Mouse (Mus musculus): Measurements from ENCODE around the gene Tnrc18. TPM values are rescaled to one million over a fixed set of nuclear protein-coding genes. Genes with fewer than 3 reads are reported as not detected.

Gene Tnrc18
- polyA plus RNA-seq, 1 experiment = 0.97 TPM

- H3K36me3 ChIP-seq (ENCODE audit: control insufficient read depth) = peaks cover 42% of the 10 kb centered on the region
- H3K4me3 ChIP-seq (replicated peaks) = no peak overlapping the region
- H3K4me1 ChIP-seq (ENCODE audit: control insufficient read depth) = peaks cover 16% of the 10 kb centered on the region
- H3K9me3 ChIP-seq (ENCODE audit: control insufficient read depth, low read length) = no peaks in the 10 kb centered on the region
- no peaks in the 10 kb centered on the region for H3K27me3 ChIP-seq (ENCODE audit: control insufficient read depth)
- no peak for TF ChIP-seq GATA1 (IDR thresholded peaks at IDR 0.05; ENCODE audit: low read length)
- TF ChIP-seq TAL1 (IDR thresholded peaks at IDR 0.05; ENCODE audit: low read length) = no peak
Observed at GRCm38 (mm10) chr5:142774771-142775170, 42.7 kb downstream of the Tnrc18 start.

- peaks cover 16% of the 10 kb centered on the region for H3K4me1 ChIP-seq (ENCODE audit: control insufficient read depth)
- H3K9me3 ChIP-seq (ENCODE audit: control insufficient read depth, low read length) = no peaks in the 10 kb centered on the region
- peaks cover 46% of the 10 kb centered on the region for H3K36me3 ChIP-seq (ENCODE audit: control insufficient read depth)
- no peaks in the 10 kb centered on the region for H3K27me3 ChIP-seq (ENCODE audit: control insufficient read depth)
- H3K4me3 ChIP-seq (replicated peaks) = peak overlapping the region; percentile 35
- TF ChIP-seq GATA1 (IDR thresholded peaks at IDR 0.05; ENCODE audit: low read length) = no peak
- TF ChIP-seq TAL1 (IDR thresholded peaks at IDR 0.05; ENCODE audit: low read length) = no peak
Observed at GRCm38 (mm10) chr5:142771964-142772363, 45.5 kb downstream of the Tnrc18 start.

GRCm38 (mm10) chr5:142771034-142771433 is 46.4 kb downstream of the Tnrc18 start:
- H3K4me1 ChIP-seq (ENCODE audit: control insufficient read depth) = peaks cover 16% of the 10 kb centered on the region
- peak overlapping the region; percentile 35 for H3K4me3 ChIP-seq (replicated peaks)
- peaks cover 40% of the 10 kb centered on the region for H3K36me3 ChIP-seq (ENCODE audit: control insufficient read depth)
- no peaks in the 10 kb centered on the region for H3K27me3 ChIP-seq (ENCODE audit: control insufficient read depth)
- TF ChIP-seq TAL1 (IDR thresholded peaks at IDR 0.05; ENCODE audit: low read length) (no peak), GATA1 (IDR thresholded peaks at IDR 0.05; ENCODE audit: low read length) (no peak)
- no peaks in the 10 kb centered on the region for H3K9me3 ChIP-seq (ENCODE audit: control insufficient read depth, low read length)

DNA sequence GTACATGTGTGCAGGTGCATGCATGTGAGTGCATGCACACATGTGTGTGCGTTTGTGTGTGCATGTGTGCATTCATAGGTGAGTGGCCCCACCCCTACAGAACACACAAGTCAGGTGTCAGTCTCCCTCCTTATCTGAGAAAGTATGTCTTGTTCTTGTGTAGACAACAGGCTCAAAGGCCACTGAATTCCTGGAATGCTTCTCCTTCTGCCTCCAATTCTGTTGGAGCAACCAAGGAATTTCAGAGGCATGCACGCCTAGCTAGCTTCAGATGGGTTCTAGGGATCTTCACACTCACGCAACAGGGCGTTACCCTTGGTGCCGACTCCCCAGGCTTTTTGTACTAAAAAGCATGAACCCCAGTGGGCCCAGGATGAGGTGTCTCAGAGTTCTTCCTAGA is 47.8 kb downstream of the Tnrc18 start:
- no peaks in the 10 kb centered on the region for H3K27me3 ChIP-seq (ENCODE audit: control insufficient read depth)
- H3K9me3 ChIP-seq (ENCODE audit: control insufficient read depth, low read length) = no peaks in the 10 kb centered on the region
- TF ChIP-seq TAL1 (IDR thresholded peaks at IDR 0.05; ENCODE audit: low read length) (no peak), GATA1 (IDR thresholded peaks at IDR 0.05; ENCODE audit: low read length) (no peak)
- no peak overlapping the region for H3K4me3 ChIP-seq (replicated peaks)
- H3K4me1 ChIP-seq (ENCODE audit: control insufficient read depth) = peaks cover 16% of the 10 kb centered on the region
- peaks cover 39% of the 10 kb centered on the region for H3K36me3 ChIP-seq (ENCODE audit: control insufficient read depth)

DNA sequence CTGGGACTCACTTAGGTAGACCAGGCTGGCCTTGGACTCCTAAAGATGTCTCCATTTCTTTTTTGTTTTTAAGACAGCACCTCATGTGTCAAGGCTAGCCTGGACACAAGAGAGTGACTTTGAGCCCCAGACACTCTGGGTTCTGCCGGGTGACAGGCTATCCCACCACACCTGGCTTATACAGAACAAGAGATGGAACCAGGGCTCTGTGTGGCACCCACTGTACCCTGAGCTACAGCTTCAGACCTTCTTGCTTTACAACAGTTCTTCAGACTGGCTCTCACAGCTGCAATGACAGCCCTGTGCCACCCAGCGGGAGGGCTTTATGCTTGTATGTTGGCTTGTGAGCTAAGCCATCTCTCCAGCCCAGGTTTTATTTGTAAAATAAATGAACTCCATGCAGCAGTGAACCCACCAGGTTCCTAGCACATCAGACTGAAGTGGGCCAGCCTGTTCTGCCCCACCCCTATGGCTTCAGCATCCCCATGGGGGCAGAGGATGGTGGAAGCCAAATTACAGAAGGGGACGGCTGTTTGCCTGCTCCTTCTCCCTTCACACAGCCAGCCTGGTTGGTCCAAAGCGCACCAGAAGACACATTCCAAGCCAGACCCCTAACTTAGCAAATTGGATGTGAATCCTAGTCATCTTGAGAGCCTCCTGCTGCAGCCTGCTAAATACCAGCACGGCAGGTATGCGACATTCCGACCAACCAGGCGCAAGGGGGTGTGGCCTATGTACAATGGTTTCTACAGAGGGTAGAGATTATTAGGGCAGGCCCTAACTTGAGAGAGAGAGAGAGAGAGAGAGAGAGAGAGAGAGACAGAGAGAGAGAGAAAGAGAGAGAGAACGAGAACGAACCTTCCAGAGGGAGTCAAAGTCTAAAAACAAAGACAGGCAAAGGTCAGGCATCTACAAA is 48.9 kb downstream of the Tnrc18 start:
- Histone ChIP-seq H3K27me3 (ENCODE audit: control insufficient read depth) (no peaks in the 10 kb centered on the region), H3K4me3 (replicated peaks) (no peak overlapping the region), H3K36me3 (ENCODE audit: control insufficient read depth) (peaks cover 45% of the 10 kb centered on the region), H3K9me3 (ENCODE audit: control insufficient read depth, low read length) (no peaks in the 10 kb centered on the region), H3K4me1 (ENCODE audit: control insufficient read depth) (peaks cover 16% of the 10 kb centered on the region)
- TF ChIP-seq GATA1 (IDR thresholded peaks at IDR 0.05; ENCODE audit: low read length) (no peak), TAL1 (IDR thresholded peaks at IDR 0.05; ENCODE audit: low read length) (no peak)

GRCm38 (mm10) chr5:142767937-142768336 is 49.5 kb downstream of the Tnrc18 start:
- H3K4me3 ChIP-seq (replicated peaks) = no peak overlapping the region

GRCm38 (mm10) chr5:142766708-142767107 is 50.8 kb downstream of the Tnrc18 start:
- Histone ChIP-seq H3K27me3 (ENCODE audit: control insufficient read depth) (no peaks in the 10 kb centered on the region), H3K9me3 (ENCODE audit: control insufficient read depth, low read length) (no peaks in the 10 kb centered on the region), H3K4me3 (replicated peaks) (no peak overlapping the region), H3K4me1 (ENCODE audit: control insufficient read depth) (peaks cover 6% of the 10 kb centered on the region), H3K36me3 (ENCODE audit: control insufficient read depth) (peaks cover 42% of the 10 kb centered on the region)
- TF ChIP-seq TAL1 (IDR thresholded peaks at IDR 0.05; ENCODE audit: low read length) (no peak), GATA1 (IDR thresholded peaks at IDR 0.05; ENCODE audit: low read length) (no peak)

More at GRCm38 (mm10) chr5:142767937-142768336, 49.5 kb downstream of the Tnrc18 start:
- no peak for TF ChIP-seq TAL1 (IDR thresholded peaks at IDR 0.05; ENCODE audit: low read length)
- no peak for TF ChIP-seq GATA1 (IDR thresholded peaks at IDR 0.05; ENCODE audit: low read length)
- Histone ChIP-seq H3K9me3 (ENCODE audit: control insufficient read depth, low read length) (no peaks in the 10 kb centered on the region), H3K4me1 (ENCODE audit: control insufficient read depth) (peaks cover 16% of the 10 kb centered on the region), H3K36me3 (ENCODE audit: control insufficient read depth) (peaks cover 41% of the 10 kb centered on the region), H3K27me3 (ENCODE audit: control insufficient read depth) (no peaks in the 10 kb centered on the region)

- H3K4me3 ChIP-seq (replicated peaks) = no peak overlapping the region
- H3K36me3 ChIP-seq (ENCODE audit: control insufficient read depth) = peaks cover 41% of the 10 kb centered on the region
- H3K27me3 ChIP-seq (ENCODE audit: control insufficient read depth) = no peaks in the 10 kb centered on the region
- H3K4me1 ChIP-seq (ENCODE audit: control insufficient read depth) = no peaks in the 10 kb centered on the region
- TF ChIP-seq TAL1 (IDR thresholded peaks at IDR 0.05; ENCODE audit: low read length) = no peak
- TF ChIP-seq GATA1 (IDR thresholded peaks at IDR 0.05; ENCODE audit: low read length) = no peak
- no peaks in the 10 kb centered on the region for H3K9me3 ChIP-seq (ENCODE audit: control insufficient read depth, low read length)
Observed at GRCm38 (mm10) chr5:142764889-142765288, 52.6 kb downstream of the Tnrc18 start.

GRCm38 (mm10) chr5:142764306-142764705 is 53.2 kb downstream of the Tnrc18 start:
- peaks cover 41% of the 10 kb centered on the region for H3K36me3 ChIP-seq (ENCODE audit: control insufficient read depth)
- TF ChIP-seq GATA1 (IDR thresholded peaks at IDR 0.05; ENCODE audit: low read length) (no peak), TAL1 (IDR thresholded peaks at IDR 0.05; ENCODE audit: low read length) (no peak)
- H3K9me3 ChIP-seq (ENCODE audit: control insufficient read depth, low read length) = no peaks in the 10 kb centered on the region

More at GRCm38 (mm10) chr5:142764306-142764705, 53.2 kb downstream of the Tnrc18 start:
- Histone ChIP-seq H3K27me3 (ENCODE audit: control insufficient read depth) (no peaks in the 10 kb centered on the region), H3K4me1 (ENCODE audit: control insufficient read depth) (no peaks in the 10 kb centered on the region), H3K4me3 (replicated peaks) (no peak overlapping the region)

Data from erythroblast, embryonic 14.5 days (primary cell).